Mouse (Mus musculus) urinary bladder, adult 18-20 months (tissue): ENCODE results near the gene Pla2g4a.
"Not testable (repeated sequence)": the region's sequence is repeated elsewhere in the genome, so short reads cannot be mapped to it uniquely, and the experiment has no call there.

Experiments
- DNase-seq, 2 experiments: peaks; one replicate each; pipeline ENCODE4 v3.0.0; 2022; ENCODE audit warnings: low spot score in 2 of 2, mixed read lengths in 2 of 2

The Pla2g4a gene

DNA sequence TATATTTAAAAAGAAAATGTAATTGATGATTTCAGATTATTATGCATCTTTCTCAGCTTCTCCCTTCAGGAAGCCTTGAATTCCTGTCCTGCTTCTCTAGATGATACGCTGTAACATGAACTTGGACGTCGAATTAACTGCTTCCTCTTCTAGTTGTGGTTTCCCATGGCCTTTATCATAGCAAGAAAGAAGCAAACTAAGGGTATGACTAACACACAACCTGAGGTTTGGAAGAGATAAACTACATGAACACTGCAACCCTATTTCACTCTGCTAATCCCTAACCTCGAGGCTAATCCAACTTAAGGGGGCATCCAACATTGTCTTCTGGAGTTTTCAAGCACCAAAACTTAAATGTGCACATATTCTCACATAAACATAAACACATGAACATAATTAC lies 23.3 kb downstream of the Pla2g4a start:
- DNase-seq, result no peak

DNA sequence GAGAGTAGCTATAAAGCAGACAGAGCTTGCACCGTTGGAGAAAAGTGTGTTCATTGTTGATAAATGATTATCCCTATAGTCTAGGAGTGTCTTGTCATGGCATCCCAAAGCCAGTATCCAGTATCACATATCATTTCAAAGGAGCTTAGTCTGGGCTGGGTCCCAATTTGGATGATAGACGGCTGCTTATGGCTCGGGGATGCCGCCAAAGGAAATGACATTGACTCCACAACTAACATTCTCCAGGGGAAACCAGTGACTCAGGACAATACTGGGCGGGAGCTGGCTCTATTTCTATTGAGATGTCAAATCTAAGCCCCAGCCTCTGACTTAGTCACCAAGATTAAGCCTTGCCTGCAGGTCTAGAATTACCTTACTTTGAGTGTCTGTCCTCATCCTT lies 31.9 kb downstream of the Pla2g4a start:
- DNase-seq, result no peak

DNA sequence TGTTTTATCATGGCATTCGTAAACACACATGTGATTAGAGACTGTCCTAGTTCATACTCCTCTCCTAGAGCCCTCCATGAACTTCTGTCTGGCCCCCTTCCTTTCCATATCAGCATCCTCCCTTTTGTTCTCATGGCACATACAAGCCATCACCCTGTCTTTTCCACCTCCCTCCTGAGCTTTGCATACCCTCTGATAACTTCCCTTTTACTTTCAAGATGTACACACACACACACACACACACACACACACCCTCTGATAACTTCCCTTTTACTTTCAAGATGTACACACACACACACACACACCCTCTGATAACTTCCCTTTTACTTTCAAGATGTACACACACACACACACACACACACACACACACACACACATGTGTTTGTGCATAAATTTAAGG lies 37.4 kb downstream of the Pla2g4a start:
- not testable (repeated sequence) for DNase-seq

DNA sequence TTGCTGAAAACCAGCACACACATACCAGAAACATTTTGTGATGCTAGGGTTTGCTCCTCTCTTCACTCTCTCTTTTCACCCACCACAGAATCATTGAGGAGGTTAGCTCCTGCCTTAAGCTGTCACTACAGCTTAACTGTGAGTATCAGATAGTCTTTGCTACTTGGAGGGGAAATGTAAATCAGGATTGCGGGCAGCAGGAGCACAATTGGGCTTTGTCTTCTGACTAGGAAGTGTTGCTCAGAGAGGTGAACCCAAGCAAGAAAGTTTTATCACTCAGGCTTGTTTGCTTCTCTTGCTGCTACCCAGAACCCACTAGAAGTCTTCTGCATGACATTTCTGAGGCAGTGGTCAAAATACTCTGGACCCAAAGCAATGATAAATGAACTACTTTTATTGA lies 38.9 kb downstream of the Pla2g4a start:
- no peak for DNase-seq

DNA sequence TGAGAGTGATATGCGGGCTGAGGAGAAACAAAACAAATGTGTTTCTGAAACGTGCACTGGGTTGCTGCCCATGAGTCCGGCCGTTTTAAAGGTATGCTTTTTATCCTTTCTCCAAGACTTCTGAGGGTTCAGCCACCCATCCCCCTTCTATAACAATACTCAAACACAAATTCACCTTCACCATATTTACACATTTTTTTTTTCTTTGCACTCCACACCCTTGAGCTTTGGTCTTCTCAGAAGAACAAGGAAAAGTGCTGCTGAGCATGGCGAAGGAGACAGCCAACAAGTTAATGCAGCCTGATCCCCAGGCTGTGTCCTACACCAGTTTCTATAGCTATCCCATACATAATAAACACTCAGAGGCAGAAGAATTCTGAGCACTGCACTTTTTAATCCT lies 39.8 kb downstream of the Pla2g4a start:
- DNase-seq, result no peak

DNA sequence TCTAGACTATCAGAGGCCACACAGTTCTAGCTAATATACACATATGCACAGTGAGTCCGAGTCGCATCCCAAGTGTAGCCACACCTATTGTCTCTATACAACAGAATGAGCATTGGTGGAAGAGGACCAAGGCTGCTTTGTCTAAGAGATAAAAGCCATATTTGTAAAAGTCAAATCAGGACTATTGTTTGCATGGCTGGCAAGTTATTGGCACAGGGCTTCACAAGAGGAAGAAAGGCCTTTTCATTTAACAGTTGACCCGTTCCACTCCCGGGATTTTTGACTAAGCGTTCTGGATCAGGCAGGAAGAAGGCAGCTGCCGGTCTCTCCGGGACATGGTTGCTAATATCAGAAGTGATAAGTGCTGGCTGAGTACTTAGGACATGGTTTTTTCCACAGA lies 41.8 kb downstream of the Pla2g4a start:
- no peak for DNase-seq

DNA sequence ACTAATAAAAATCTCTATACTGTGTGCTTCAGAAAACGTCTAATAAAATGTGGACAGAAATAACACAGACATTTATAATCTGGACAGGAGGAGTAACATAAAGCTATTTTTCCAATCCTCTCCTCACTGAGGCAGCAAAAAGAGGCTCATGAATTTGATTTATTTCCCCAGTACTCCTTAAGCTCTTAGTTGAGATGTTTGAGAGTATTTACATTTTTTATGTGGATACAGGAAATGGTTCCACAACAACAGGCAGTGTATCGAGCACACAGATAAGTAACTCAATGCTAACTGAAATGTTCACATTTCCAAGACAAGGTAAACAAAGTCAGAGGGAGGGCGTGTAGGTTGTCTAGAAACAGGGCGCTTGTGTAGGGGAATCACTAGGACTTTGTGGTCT lies 48.1 kb downstream of the Pla2g4a start:
- no peak for DNase-seq

DNA sequence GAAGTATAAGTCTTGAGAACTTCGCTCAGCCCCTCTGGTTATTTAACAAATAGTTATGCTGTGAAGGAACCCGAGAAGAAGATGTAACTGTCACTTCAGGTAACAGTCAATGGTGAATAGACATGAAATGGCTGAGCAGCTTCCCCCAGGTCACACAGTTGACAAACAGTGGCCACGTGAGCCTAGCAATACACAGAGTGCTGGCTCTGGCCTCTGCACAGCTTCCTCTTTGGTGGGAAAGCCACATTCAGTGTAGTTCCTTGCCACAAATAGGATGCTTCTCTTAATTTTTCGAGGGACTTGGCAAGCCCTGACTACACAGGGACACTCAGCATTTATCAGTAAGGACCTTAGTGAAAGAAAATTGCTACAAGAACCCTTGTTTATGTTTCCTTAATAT lies 50.0 kb downstream of the Pla2g4a start:
- no peak for DNase-seq

DNA sequence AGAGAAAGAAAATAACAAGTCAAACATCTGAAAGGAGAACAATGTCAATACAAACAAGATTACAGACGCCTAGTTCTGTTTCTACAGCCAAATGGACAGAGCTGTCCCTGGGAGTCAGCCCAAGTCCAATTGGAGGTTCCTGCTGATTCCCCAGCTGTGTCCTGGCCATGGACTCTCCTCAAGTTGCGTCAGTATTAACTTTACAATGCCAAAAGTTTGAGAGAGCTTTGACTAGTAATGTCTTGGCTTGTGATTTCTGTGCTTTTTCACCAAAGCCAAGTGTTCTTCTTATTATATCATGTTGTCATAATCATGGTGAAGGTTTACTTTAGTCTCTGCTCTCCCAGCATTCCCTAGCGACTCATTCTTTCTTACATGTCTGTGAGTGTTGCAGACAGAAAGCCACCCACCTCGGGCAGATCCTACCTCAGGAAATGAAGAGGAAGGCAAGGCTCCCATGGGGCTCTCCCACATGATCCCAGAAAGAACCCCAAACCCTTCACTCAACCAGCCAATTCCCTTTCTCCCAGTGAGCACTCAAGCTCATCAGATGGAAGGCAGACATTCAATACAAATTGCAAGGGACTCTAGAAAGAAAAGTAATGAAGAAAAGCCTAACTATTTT lies 63.0 kb downstream of the Pla2g4a start:
- peak in 1 of 2 experiments; percentile 30 for DNase-seq

DNA sequence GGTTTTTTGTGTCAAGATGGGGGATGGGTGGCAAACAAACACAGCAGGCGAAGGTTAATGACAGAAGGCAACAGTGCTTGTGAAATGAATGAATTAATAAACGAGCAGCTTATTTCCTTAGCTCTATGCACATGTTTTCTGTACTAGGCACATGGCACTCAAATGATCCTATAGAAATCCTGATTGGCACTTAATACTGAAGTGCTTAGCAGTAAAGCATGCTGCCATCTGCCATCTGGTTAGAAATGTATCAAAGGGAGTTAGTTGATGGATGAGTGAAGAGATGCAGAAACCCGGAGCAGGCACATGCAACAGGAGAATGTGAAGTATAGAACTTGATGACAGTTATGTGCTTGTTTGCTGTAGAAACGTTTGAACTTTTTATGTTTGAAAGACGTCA lies 64.5 kb downstream of the Pla2g4a start:
- DNase-seq, result no peak

DNA sequence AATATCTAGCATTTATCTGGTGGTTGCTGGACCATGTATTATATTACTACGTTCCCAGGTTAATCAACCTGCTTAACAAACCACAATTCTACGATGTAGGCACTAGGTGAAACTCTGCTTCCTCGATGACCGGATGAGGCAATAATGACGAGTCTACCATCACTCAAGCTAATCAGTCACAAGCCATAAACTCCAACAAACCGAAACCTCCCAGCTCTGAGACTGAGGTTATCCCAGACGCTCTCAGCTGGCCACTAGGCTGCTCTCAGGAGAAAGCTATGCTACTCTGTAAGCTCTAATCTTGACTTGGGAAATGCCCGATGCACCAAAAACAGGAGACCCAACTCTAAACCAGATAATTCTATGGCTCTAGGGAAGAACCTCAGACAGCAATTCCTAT lies 66.2 kb downstream of the Pla2g4a start:
- DNase-seq, result no peak

DNA sequence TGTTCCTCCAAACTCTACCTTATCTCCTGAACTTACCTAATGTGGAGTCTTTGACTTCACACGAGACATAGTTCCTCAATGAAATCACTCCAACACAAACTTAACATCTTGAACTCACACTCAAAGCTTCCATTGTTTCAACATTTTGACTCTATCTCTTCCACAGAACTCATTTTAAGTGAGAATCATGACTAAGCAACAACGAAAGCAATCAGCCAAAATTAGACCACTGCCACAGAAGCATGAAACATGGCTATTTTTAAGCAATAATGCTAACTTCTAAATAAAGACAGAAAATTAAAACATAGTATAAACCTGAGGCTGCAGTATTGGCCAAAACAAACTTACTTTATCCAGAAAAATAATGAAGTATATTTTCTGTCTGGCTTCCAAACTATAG lies 67.2 kb downstream of the Pla2g4a start:
- DNase-seq, result no peak

DNA sequence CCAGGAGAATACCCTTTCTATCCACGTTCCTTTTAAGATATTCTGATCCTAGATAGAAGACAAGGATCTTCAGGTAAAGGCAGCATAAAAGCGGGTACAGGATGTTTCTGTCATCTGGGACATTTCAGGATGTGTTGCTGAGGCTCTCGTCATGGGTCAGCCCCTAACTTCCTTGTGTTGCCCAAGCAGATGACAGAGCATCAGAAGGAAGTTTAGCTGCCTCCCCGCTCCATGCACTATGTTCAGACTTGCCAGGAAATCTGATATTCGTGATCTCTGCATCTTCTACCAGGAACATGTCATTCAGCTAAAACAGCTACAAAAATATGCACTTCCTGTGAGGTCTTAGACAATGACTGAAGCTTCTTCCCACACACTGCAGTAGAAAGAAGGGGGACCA lies 70.0 kb downstream of the Pla2g4a start:
- DNase-seq, result no peak

DNA sequence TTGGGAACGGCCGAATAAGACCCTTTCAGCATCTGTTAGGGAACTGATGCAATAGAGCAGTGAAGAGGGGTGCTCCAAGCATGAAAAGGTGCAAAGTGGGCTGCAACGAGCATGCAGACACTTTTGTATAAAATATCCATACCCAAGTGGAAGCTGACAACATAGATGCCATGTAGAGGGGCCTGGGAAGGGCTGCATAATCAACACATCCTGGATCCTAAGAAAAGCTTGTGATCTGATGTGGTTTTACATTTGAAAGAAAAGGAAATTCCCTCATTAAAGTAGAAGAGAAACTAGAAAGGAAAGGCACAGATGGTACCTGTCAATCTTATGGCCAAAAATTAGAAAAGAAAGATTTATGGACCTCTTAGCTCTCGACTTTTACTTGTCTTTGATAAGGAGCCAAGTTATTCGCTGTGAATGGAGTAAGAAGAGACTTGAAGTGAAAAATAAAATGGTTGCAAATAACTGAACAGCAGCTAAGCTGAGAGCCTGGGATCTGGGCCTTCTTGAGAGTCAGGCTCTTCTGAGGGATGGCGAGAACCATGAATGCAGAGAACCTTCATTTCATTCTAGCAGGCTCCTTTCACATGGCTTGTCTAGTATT lies 78.6 kb downstream of the Pla2g4a start:
- no peak for DNase-seq

DNA sequence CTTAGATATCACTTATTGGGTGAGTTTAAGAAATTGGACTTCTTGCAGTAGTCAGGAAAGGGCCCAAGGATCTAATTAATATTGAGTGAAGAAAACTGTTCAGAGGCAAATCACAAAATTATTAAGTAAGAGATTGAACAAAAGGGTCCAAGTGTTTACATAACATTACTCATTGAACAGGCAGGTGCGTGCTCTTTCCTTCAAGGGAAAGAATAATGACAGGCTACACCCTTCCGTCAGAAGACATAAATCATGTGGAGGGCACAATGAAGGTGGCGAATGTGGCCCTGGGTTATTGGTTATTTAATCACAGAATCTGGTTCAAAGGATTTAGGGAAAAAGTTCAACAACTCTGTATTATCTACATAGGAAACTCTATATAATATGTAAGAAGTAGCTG lies 82.9 kb downstream of the Pla2g4a start:
- DNase-seq, result no peak

DNA sequence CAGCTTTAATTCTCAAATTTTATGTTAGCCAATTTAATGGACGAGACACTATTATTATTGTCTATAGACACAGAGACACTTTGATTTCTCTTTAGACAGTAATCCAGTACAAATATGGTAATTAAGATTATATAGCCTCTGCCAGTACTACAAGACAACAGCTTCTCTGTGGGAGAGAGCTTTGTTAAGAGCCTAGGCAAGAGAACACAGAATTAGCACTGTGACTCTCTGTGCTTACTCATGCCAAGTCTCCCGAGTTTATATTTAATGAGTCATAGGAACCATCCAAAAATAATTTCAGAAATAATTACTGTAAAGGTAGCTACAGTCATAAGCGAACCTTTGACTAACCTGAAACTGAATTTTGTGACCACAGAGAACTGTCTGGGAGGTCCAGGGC lies 84.6 kb downstream of the Pla2g4a start:
- no peak for DNase-seq

DNA sequence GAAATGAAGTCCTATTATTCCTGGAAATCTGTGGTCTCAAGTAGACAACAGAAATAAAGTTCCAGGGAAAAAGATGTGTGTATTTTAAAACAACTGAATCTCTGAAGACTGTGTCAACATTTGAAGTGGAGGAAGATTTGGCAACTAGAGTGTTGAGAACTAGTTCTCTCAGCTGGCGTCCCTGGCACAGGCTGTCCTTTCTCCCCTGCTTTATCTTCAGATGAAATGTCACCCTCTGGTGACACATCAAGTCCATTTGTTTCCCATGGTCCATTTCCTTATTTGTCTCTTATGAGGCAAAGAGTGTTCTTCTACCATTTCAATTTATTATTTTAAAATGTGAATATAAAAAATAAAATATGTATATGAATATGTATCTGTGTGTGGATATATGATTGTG lies 89.5 kb downstream of the Pla2g4a start:
- no peak for DNase-seq

DNA sequence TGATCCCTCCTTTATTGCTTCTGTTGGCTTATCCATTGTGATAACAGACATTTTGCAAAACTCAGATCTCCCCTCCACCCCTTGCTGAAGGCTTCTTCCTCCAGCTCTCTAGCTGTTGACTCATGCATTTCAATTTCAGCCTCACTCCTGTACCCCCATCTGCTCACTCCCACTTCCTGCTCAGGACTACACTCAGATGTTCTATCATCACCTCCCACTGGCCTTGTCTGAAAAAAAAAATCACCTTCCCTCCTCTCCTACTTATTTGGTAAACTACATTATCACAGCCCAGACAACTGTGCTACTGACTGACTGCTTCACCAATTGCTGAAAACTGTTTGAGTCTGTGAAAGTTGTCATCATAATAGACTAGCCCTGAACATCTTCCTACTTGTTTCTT lies 93.8 kb downstream of the Pla2g4a start:
- no peak for DNase-seq

DNA sequence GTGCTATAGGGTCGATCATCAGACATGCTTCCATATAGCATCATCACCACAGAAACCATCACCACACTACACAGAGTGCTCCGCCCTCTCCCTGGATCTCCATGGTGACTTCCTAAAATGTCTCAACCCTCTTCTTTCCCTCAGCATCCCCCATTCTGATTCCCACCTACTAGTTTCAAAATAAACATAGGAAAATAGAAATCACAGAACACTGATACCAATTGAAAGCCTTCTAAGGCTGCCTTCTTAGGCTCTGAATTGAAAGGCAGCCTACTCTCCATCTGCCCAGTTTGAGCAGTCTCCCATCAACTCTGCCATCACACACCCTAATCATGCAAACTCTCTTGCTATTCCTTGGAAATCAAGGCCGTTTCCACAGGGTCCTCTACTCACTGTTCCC lies 94.9 kb downstream of the Pla2g4a start:
- DNase-seq, result no peak

DNA sequence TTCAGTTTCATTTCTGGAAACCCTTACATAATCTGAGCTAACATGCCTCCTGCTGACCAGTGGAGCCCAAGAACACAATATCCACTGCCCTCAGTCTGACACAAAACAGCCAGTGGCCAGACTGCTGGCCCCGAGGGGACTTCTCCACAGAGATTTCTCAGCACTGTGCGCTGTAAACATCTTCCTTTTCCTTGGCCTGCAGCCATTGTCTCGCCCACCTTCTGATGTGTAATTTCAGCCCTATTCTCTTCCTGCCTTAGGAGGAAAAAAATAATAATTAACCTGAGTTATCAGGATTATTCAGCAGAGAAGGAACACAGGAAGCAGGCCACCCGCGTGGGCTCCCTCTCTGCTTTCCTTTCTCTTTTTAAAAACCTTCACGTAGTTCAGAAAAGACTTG lies 98.3 kb downstream of the Pla2g4a start:
- no peak for DNase-seq

DNA sequence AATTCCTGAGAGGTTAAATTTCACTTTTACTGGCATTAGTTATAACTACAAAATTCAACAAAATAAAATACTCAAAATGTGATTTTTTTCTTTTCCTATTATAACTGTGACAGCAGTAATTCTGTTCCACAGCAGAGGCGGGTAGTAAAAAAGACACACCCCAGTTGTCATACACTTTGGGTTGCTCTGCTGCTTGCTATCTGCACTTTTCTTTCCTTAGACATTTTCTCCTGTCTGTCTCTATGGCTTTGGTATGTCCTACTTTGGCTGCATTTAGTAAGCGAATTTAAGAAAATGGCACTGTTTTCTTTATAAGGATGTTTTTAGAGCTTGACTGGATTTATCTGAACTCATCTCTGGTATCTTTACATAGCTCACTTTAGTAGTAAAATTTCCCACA lies 98.9 kb downstream of the Pla2g4a start:
- no peak for DNase-seq

DNA sequence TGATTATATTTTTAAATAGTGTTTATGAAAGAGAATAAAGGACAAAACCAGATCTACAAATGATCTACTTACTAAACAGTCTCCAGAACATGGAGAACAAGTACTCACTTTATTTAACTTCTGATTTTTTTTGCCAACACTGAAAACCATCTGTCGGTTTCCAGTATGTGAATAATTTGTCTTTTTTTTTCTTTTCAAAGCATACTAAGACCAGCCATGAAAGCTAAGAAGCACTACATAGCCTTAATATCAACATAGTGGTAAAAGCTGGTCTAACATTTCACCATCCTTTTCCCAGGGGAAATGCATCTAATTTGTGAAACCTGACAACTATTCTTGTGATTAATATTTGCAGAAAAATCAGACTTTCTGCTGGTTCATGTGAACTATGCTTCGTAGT lies 99.5 kb downstream of the Pla2g4a start:
- no peak for DNase-seq

DNA sequence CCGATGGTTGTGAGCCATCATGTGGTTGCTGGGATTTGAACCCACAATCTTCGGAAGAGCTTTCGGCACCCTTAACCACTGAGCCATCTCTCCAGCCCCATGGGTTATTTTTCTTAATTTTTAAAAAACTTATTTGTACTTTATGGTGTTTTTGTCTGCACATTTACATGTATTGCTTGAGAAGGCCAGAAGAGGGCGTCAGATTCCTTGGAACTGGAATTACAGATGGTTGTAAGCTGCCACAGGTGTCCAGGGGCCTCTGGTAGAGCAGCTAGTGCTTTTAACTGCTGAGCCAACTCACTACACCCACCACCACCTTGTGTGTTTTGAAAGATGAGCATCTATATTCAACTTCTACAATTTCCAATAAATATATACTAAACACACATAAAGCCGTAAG lies 102.4 kb downstream of the Pla2g4a start:
- no peak for DNase-seq

DNA sequence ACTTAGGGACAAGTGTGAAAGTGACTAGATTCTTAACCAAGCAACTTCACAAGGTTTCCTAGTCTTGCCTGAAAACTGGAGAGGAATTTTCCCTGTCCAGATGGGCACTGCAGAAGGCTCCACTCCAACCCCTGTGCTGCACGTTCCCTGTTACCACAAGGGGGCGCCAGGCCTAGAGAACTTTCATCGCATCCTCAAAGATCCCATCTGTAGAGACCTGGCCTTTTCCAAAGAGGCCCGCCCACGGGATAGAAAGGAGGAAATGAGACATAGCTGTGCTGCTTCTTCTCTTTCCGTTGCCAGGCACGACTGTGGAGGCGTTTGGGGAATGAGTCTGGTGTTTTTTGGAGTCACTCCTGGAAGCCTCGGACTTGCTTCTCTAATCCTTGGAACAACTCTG lies 104.4 kb downstream of the Pla2g4a start:
- DNase-seq, result peak; percentile 33 to 59
